Comparison of ENCODE assay signal across 16 mouse cellular contexts in genomic region chr1:128337708-128338320, GRCm38 (mm10).
"Had no signal": no experiment of that assay in that cellular context is flagged by ENCODE, and none has a peak within 500 bp of the region (broad histone marks: within the 10 kb centered on the region; RNA-seq: fewer than 3 reads in every experiment).

No protein-coding gene starts in this region.

- H3K4me1 ChIP-seq: neural tube, embryonic 12.5 days; neural tube, embryonic 13.5 days; neural tube, embryonic 15.5 days; stomach, embryonic 15.5 days had no signal

- H3K27ac ChIP-seq: neural tube, embryonic 12.5 days; neural tube, embryonic 13.5 days; neural tube, embryonic 15.5 days; stomach, embryonic 15.5 days; stomach, postnatal 0 days had no signal

- DNase-seq: retina, postnatal 1 day; right cerebral cortex, adult 18-20 months; right cerebral cortex, postnatal 14 days; right cerebral cortex, postnatal 25 days; right cerebral cortex, postnatal 4 days; spleen, adult 18-20 months; thymus, adult 18-20 months; thymus, postnatal 14 days; thymus, postnatal 25 days; thymus, postnatal 36 days; thymus, postnatal 4 days had no signal

- H3K9me3 ChIP-seq: neural tube, embryonic 12.5 days; neural tube, embryonic 13.5 days; neural tube, embryonic 15.5 days; stomach, embryonic 15.5 days had no signal

- H3K4me2 ChIP-seq: neural tube, embryonic 12.5 days; neural tube, embryonic 13.5 days; neural tube, embryonic 15.5 days; stomach, embryonic 15.5 days had no signal

- H3K27me3 ChIP-seq: neural tube, embryonic 12.5 days; neural tube, embryonic 13.5 days; neural tube, embryonic 15.5 days; stomach, embryonic 15.5 days had no signal

- H3K4me3 ChIP-seq: neural tube, embryonic 12.5 days; neural tube, embryonic 13.5 days; neural tube, embryonic 15.5 days; stomach, embryonic 15.5 days had no signal

- H3K9ac ChIP-seq: neural tube, embryonic 12.5 days; neural tube, embryonic 13.5 days; neural tube, embryonic 15.5 days; stomach, embryonic 15.5 days had no signal
